Mouse (Mus musculus) kidney, adult 8-10 months (tissue): ENCODE measurements around the gene Gm9.
A peak's percentile ranks its signal among the peaks of the same experiment; 100 is the strongest.
"Not testable (repeated sequence)": the region's sequence is repeated elsewhere in the genome, so short reads cannot be mapped to it uniquely, and the experiment has no call there.

ENCODE experiments used
- DNase-seq, 2 experiments: peaks; one replicate each; pipeline ENCODE4 v3.0.0; 2022

Gm9 gene

DNA sequence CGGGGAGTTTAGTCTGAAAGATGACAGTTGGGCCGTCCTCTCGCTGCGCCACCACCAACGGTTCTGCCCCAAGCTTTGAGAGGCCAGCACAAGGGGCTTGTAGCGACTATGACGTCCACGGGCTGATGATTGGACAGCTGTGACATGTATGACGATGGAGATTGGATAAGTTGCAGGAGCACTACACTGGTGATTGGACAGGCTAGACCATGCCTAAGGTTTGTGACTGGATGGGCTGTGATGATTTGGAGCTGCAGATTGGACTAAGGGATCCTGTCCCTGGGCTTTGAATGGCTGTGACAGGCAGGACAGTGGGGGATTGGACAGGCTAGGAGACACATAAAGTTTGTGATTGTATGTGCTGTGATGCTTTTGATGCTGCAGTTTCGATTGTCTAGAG, at the start of gene Gm9:
TSS of gene Gm9 (minus strand) at position 101 of the 400 bp plus-strand sequence.
- DNase-seq, result no peak

DNA sequence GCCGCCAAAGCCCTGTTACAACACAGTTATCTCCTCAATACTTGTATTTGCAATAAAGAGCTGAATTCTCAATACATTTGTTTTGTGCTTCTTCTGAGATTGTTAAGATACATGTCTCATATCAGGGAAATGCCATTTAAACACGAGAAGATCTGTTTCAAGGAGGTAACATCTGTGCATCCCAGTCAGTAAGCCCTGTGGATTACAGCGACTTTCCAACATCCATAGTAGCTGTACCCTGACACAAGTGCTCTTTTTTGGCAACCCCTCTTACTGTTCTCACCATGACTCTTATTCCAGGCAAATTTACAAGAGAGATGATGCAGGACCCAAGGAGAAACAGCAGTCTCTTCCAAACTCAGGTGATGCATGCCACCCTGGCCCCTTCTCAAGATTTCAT, 38.8 kb upstream of the Gm9 start, which contains the start of gene Rhox3a:
TSS of gene Rhox3a (plus strand) at position 301 of the 400 bp plus-strand sequence.
- DNase-seq, result not testable (repeated sequence)

DNA sequence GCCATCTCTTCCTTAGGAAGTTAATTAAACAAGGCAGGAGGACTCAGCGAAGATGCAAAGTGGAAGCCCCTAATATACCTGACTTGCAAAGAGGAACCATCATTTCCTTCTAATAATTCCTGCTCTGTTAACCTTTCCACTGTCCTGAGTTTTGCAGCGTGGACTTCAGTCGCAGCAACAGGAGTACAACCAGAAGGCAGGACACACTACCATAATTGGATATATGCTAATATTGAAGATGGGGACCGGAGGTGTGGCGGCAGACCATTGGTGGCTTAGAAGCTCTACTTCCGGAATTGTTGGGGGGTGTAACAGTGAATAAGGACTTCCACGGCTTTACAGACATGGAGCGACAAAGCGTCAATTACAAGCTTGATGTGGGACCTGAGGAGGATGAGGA, 33.8 kb upstream of the Gm9 start, which contains the start of gene Rhox2a:
TSS of gene Rhox2a (plus strand) at position 301 of the 400 bp plus-strand sequence.
- not testable (repeated sequence) for DNase-seq

DNA sequence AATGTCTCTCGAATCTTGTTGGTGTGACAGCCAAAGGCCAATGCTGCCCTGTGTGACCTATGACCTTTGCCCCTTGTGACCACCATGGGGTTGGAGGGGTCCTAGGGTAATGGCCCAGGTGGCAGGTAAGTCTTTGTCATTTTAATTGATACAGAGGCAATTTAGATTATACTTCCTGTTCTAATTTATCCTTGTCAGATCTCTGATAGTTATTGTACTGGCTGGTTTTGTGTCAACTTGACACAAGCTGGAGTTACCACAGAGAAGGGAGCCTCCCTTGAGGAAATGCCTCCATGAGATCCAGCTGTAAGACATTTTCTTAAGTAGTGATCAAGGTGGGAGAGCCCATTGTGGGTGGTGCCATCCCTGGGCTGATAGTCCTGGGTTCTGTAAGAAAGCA, 11.3 kb upstream of the Gm9 start, which contains the start of gene Rhox1:
TSS of gene Rhox1 (minus strand) at position 101 of the 400 bp plus-strand sequence.
- DNase-seq, result not testable (repeated sequence)

DNA sequence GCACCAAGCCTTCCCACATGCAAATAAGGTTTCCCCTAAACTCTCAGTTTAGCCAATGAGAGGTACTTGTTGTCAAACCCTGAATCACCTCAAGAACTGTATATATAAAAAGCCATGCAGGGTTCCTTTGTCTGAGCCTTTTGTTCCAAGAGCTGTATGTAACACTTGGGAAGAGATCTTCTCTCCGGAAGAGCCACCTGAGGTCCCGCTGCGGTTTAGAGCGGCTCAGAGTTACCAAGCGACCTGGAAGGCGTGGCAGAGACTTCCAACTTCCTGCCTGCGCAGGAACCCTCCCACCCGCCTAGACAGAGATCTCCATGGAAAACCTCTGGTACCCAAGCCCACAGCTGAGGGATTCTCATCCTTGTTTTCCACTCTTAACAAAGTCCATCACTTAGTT, 12.2 kb downstream of the Gm9 start:
- no peak for DNase-seq

DNA sequence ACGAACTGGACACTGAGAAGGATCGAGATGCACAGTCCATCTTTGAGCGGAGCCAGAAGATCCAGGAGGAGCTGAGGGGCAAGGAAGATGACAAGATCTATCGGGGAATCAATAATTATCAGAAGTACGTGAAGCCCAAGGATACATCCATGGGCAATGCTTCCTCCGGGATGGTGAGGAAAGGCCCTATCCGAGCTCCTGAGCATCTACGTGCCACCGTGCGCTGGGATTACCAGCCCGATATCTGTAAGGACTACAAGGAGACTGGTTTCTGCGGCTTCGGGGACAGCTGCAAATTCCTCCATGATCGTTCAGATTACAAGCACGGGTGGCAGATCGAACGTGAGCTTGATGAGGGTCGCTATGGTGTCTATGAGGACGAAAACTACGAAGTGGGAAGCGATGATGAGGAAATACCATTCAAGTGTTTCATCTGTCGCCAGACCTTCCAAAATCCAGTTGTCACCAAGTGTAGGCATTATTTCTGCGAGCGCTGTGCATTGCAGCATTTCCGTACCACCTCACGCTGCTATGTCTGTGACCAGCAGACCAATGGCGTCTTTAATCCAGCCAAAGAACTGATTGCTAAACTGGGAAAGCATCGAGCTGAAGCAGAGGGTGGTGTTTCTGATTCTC, 19.0 kb downstream of the Gm9 start:
- no peak for DNase-seq

DNA sequence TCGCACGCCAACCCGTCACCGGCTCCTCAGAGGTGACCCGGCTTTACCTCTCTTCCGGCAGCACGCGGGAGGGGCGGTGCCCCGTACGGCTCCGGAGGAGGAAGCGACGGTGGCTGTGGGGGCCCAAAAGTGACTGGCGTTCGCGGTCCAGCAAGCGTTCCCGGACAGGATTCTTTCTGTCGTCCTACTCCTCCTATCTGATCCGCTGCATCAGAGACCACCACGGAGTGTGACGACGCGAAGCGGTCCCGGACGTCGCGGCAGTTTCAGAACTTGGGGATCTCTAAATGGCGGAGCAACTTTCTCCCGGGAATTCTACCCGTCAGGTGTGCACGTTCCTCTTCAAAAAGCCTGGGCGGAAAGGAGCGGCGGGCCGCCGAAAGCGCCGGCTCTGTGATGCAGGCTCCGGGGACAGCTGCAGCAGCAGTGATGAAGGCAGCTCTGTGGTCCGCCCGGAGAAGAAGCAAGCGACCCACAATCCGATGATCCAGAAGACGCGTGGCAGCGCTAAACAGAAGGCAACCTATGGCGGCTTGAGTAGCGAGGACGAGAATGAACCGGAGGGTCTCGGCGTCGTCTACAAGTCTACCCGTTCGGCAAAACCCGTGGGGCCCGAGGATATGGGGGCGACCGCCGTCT, 19.6 kb downstream of the Gm9 start, which contains the start of the genes Ndufa1 and Rnf113a1:
TSS of gene Ndufa1 (minus strand) at position 59 of the 639 bp plus-strand sequence.
TSS of gene Rnf113a1 (plus strand) at position 141 of the 639 bp plus-strand sequence.
- DNase-seq, result peak; percentile 72 to 85

DNA sequence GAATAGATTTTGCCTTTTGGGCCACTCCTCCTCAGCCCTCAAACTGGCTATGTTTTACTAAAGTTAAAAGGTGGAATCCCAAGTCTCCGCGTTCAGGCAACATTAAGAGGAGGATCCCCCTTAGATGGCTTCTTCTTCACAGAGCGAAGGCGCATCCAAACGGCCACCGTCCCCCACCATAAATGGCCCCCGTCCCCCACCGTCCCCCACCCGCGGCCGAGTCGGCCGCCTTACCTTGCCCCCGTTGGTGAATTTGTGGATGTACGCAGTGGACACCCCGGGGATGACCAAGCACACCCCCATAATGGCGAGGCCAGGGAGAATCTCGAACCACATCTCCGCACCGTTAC, 20.1 kb downstream of the Gm9 start:
- no peak for DNase-seq

DNA sequence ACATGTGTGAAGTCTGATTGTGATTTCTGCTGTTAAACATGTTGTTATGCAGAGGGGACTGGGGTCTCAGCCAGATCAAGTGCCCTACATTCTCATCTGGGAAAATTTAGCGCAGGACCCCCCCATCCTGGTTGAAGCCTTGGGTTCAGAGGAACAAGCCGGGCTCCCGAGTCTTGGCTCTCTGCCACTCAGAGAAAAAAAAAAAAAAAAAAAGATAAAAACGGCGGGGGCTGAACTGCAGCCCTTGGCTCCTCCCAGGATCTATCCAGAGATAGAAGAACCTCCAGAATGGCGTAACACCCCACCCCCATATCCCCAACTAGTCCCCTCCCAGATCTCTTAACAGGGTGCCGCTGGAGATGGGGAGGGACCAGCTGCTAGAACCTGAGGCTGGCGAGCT, 26.4 kb downstream of the Gm9 start:
- DNase-seq, result not testable (repeated sequence)

DNA sequence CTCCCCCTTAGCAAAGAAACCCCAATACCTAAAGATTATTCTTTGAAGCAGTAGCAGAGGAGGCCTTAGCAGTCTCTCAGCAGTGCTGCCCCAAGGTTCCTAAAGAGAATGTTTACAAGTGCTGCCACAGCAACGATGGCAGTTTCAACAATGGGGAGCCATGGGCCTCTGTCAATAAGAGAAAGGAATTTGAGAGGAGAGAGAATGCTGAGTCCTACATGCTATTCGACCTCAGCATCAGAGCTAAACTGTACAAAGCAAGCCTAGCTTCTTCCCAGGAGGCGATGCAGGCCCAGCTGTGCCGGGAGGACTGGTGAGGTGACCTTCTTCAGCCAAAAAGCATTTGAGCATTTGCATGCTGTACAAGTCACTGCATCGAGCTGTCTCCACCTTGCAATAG, 42.1 kb downstream of the Gm9 start, which contains the start of gene Akap14:
TSS of gene Akap14 (minus strand) at position 101 of the 400 bp plus-strand sequence.
- no peak for DNase-seq

DNA sequence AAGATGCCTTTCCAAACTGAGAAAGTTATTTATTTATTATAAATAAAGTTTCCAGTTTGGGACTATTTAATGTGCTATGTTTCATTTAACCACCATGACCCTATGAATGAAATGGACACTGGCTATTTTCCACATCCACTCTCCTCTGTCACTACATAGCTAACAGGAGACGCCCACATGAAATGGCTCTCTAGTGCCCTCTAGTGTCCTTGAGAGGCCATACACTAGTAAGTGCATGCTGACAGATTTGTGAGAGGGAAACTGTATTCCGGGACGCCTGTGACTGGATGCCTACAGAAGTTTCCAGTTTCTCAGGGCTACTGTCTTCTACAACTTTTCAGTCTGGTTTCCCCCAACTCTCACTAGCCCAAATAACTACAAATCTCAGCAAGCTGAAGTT, 43.8 kb downstream of the Gm9 start:
- DNase-seq, result peak; percentile 23 to 26

DNA sequence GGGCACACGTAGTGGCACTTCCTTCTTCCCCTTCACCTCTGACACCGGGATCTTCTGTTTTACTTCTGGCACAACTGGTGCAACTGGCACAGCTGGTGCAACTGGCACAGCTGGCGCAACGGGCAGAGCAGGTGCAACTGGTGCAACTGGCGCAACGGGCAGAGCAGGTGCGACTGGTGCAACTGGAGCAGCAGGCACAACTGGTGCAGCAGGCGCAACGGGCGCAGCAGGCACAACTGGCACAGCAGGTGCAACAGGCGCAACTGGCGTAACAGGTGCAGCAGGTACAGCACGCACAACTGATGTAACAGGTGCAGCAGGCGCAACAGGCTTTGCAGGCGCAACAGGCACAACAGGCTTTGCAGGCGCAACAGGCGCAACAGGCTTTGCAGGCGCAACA, 47.7 kb downstream of the Gm9 start:
- no peak for DNase-seq

DNA sequence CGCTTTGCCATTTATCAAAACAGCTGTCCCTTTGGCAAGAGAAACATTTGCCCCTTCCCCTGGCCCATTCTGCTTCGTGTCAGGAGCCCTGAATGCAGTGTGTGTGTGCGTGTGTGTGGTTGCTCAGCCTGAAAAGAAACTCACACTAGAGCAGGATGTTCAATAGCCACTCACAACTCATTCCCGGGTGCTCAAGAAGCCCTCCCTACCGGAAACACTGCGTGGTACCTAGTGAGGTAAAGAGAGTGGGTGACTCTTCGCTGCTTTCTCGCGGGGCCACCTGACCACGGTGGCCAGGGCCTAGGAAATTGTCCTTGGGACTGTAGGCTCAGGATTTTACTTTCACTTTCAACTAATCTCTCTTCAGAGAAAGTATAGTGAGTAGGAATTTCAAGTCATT, 49.7 kb downstream of the Gm9 start:
- no peak for DNase-seq
